Mouse (Mus musculus): ENCODE results near the gene Mslnl.

GRCm38 (mm10) chr17:25783086-25783485 is 47.2 kb downstream of the Mslnl start:
- TF ChIP-seq CTCF (IDR thresholded peaks at IDR 0.05; ENCODE audit: low read depth), result no peak
- no peak for TF ChIP-seq EP300 (IDR thresholded peaks at IDR 0.05; ENCODE audit: low read depth)

Measured in heart, postnatal 0 days (tissue).